Mouse (Mus musculus): ENCODE measurements around the gene Gm42674. TPM values are rescaled to one million over a fixed set of nuclear protein-coding genes. Genes with fewer than 3 reads are reported as not detected.

Gm42674 gene
- total and polyA plus RNA-seq, 2 experiments from 2014 or later = not detected

- no peak overlapping the region for H3K4me2 ChIP-seq (ENCODE audit: low read depth, low read length)
- H3K9me3 ChIP-seq (replicated peaks; ENCODE audit: control insufficient read depth, low read length) = no peaks in the 10 kb centered on the region
- TF ChIP-seq EP300 (IDR thresholded peaks at IDR 0.05; ENCODE audit: low read depth) (no peak), CTCF (IDR thresholded peaks at IDR 0.05; ENCODE audit: low read depth) (no peak)
- H3K36me3 ChIP-seq (replicated peaks; ENCODE audit: control insufficient read depth, insufficient read depth, low read length) = no peaks in the 10 kb centered on the region
- WGBS = 29% methylated on average over 7 of the region's 7 CpGs
- H3K9ac ChIP-seq (replicated peaks; ENCODE audit: low read depth, low read length) = no peak overlapping the region
- 0 out of 2 replicates have a peak, but pooled peaks cover 10% of the 10 kb centered on the region for H3K4me1 ChIP-seq (ENCODE audit: control insufficient read depth, insufficient read depth)
- H3K27ac ChIP-seq (ENCODE audit: low read depth) = no peak overlapping the region
- no peaks in the 10 kb centered on the region for H3K27me3 ChIP-seq (ENCODE audit: control insufficient read depth, insufficient read depth, low read length)
- no peak for DNase-seq (ENCODE audit: low spot score)
- no peak overlapping the region for H3K4me3 ChIP-seq (ENCODE audit: low read depth, low read length)
- no peak for ATAC-seq (ENCODE audit: insufficient read depth, low read depth)
Observed at GRCm38 (mm10) chr3:90621552-90621951, 19.8 kb downstream of the Gm42674 start.

- peak; percentile 73; the same call in 1 of the 2 replicates for ATAC-seq (ENCODE audit: insufficient read depth, low read depth)
- Histone ChIP-seq H3K4me3 (ENCODE audit: low read depth, low read length) (no peak overlapping the region), H3K9me3 (replicated peaks; ENCODE audit: control insufficient read depth, low read length) (no peaks in the 10 kb centered on the region), H3K27ac (ENCODE audit: low read depth) (no peak overlapping the region), H3K9ac (replicated peaks; ENCODE audit: low read depth, low read length) (no peak overlapping the region), H3K36me3 (replicated peaks; ENCODE audit: control insufficient read depth, insufficient read depth, low read length) (no peaks in the 10 kb centered on the region), H3K4me1 (ENCODE audit: control insufficient read depth, insufficient read depth) (0 out of 2 replicates have a peak, but pooled peaks cover 10% of the 10 kb centered on the region), H3K4me2 (ENCODE audit: low read depth, low read length) (no peak overlapping the region), H3K27me3 (ENCODE audit: control insufficient read depth, insufficient read depth, low read length) (no peaks in the 10 kb centered on the region)
- 21% methylated on average over 2 of the region's 2 CpGs for WGBS
- DNase-seq (ENCODE audit: low spot score) = peak; percentile 55
- TF ChIP-seq EP300 (IDR thresholded peaks at IDR 0.05; ENCODE audit: low read depth) (no peak), CTCF (IDR thresholded peaks at IDR 0.05; ENCODE audit: low read depth) (no peak)
Observed at GRCm38 (mm10) chr3:90623435-90624071, 21.8 kb downstream of the Gm42674 start.

GRCm38 (mm10) chr3:90625496-90625895, 23.8 kb downstream of the Gm42674 start:
- Histone ChIP-seq H3K27ac (ENCODE audit: low read depth) (no peak overlapping the region), H3K4me2 (ENCODE audit: low read depth, low read length) (no peak overlapping the region), H3K4me1 (ENCODE audit: control insufficient read depth, insufficient read depth) (0 out of 2 replicates have a peak, but pooled peaks cover 10% of the 10 kb centered on the region), H3K9me3 (replicated peaks; ENCODE audit: control insufficient read depth, low read length) (no peaks in the 10 kb centered on the region), H3K36me3 (replicated peaks; ENCODE audit: control insufficient read depth, insufficient read depth, low read length) (no peaks in the 10 kb centered on the region), H3K27me3 (ENCODE audit: control insufficient read depth, insufficient read depth, low read length) (no peaks in the 10 kb centered on the region), H3K9ac (replicated peaks; ENCODE audit: low read depth, low read length) (no peak overlapping the region), H3K4me3 (ENCODE audit: low read depth, low read length) (no peak overlapping the region)
- DNase-seq (ENCODE audit: low spot score) (no peak), ATAC-seq (ENCODE audit: insufficient read depth, low read depth) (no peak)
- no peak for TF ChIP-seq CTCF (IDR thresholded peaks at IDR 0.05; ENCODE audit: low read depth)
- TF ChIP-seq EP300 (IDR thresholded peaks at IDR 0.05; ENCODE audit: low read depth) = no peak
- 82% methylated on average over 5 of the region's 5 CpGs for WGBS

- TF ChIP-seq EP300 (IDR thresholded peaks at IDR 0.05; ENCODE audit: low read depth) (no peak), CTCF (IDR thresholded peaks at IDR 0.05; ENCODE audit: low read depth) (no peak)
- H3K27ac ChIP-seq (ENCODE audit: low read depth) = no peak overlapping the region
- no peak overlapping the region for H3K9ac ChIP-seq (replicated peaks; ENCODE audit: low read depth, low read length)
- H3K27me3 ChIP-seq (ENCODE audit: control insufficient read depth, insufficient read depth, low read length) = no peaks in the 10 kb centered on the region
- ATAC-seq (ENCODE audit: insufficient read depth, low read depth) (no peak), DNase-seq (ENCODE audit: low spot score) (no peak)
- H3K4me1 ChIP-seq (ENCODE audit: control insufficient read depth, insufficient read depth) = 0 out of 2 replicates have a peak, but pooled peaks cover 10% of the 10 kb centered on the region
- H3K36me3 ChIP-seq (replicated peaks; ENCODE audit: control insufficient read depth, insufficient read depth, low read length) = no peaks in the 10 kb centered on the region
- no peak overlapping the region for H3K4me3 ChIP-seq (ENCODE audit: low read depth, low read length)
- H3K9me3 ChIP-seq (replicated peaks; ENCODE audit: control insufficient read depth, low read length) = no peaks in the 10 kb centered on the region
- WGBS = 67% methylated on average over 9 of the region's 9 CpGs
- no peak overlapping the region for H3K4me2 ChIP-seq (ENCODE audit: low read depth, low read length)
Observed at GRCm38 (mm10) chr3:90626266-90627021, 24.7 kb downstream of the Gm42674 start.

- H3K36me3 ChIP-seq (replicated peaks; ENCODE audit: control insufficient read depth, insufficient read depth, low read length) = no peaks in the 10 kb centered on the region
- no peaks in the 10 kb centered on the region for H3K9me3 ChIP-seq (replicated peaks; ENCODE audit: control insufficient read depth, low read length)
- DNase-seq (ENCODE audit: low spot score) (no peak), ATAC-seq (ENCODE audit: insufficient read depth, low read depth) (no peak)
- 84% methylated on average over 5 of the region's 5 CpGs for WGBS
- H3K4me2 ChIP-seq (ENCODE audit: low read depth, low read length) = no peak overlapping the region
- 0 out of 2 replicates have a peak, but pooled peaks cover 10% of the 10 kb centered on the region for H3K4me1 ChIP-seq (ENCODE audit: control insufficient read depth, insufficient read depth)
- H3K27ac ChIP-seq (ENCODE audit: low read depth) = no peak overlapping the region
- no peak overlapping the region for H3K4me3 ChIP-seq (ENCODE audit: low read depth, low read length)
- no peaks in the 10 kb centered on the region for H3K27me3 ChIP-seq (ENCODE audit: control insufficient read depth, insufficient read depth, low read length)
- H3K9ac ChIP-seq (replicated peaks; ENCODE audit: low read depth, low read length) = no peak overlapping the region
- TF ChIP-seq CTCF (IDR thresholded peaks at IDR 0.05; ENCODE audit: low read depth) (no peak), EP300 (IDR thresholded peaks at IDR 0.05; ENCODE audit: low read depth) (no peak)
Observed at GRCm38 (mm10) chr3:90627366-90627765, 25.7 kb downstream of the Gm42674 start.

Measured in heart, postnatal 0 days (tissue).